ENCODE assay signal across 16 mouse cellular contexts in the genomic region with DNA sequence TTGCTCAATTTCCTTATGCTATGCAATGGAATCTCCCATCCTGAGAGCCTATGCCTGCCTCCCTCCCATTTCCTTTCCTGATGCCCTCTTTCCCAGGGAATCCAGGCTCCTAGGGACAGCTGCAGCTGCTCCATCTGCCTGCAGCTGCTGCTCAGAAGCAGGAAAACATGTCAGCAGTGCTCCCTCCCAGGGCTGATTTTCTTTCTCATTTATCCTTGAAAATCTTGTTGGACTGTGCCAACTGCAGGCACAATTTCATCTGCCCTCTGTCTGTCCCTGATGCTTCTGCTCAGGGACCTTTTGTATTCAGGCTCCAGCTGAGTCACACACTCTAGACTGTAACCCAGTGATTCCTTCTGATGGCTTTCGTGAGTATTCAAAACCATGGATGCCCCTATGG. TPM values are rescaled to one million over a fixed set of nuclear protein-coding genes. Genes with fewer than 3 reads are reported as not detected.
DNase-seq lines count a peak whose midpoint lies in the region; ATAC-seq lines count a peak whose summit lies in the region.
"Had no signal": no experiment of that assay in that cellular context is flagged by ENCODE, and none has a peak within 500 bp of the region (broad histone marks: within the 10 kb centered on the region; RNA-seq: fewer than 3 reads in every experiment).

No protein-coding gene starts in this region.

- H3K9ac ChIP-seq in hindbrain, embryonic 12.5 days = no peak overlapping the region
- no peak overlapping the region for H3K9ac ChIP-seq in neural tube, embryonic 14.5 days (replicated peaks; ENCODE audit: low read depth, low read length)
- H3K9ac ChIP-seq: intestine, embryonic 15.5 days; liver, embryonic 14.5 days had no signal

- ATAC-seq in hindbrain, embryonic 12.5 days (ENCODE audit: low FRiP score) = peak; percentile 65
- peak; percentile 51; the same call in 1 of the 2 replicates for ATAC-seq in neural tube, embryonic 14.5 days (ENCODE audit: low read depth)
- ATAC-seq: intestine, embryonic 15.5 days had no signal

- no peak overlapping the region for H3K4me3 ChIP-seq in hindbrain, embryonic 12.5 days
- no peak overlapping the region for H3K4me3 ChIP-seq in neural tube, embryonic 14.5 days (ENCODE audit: low read depth, low read length)
- H3K4me3 ChIP-seq: intestine, embryonic 15.5 days had no signal

- H3K27ac ChIP-seq in hindbrain, embryonic 12.5 days = no peak overlapping the region
- H3K27ac ChIP-seq in neural tube, embryonic 14.5 days (ENCODE audit: low read depth, low read length) = no peak overlapping the region
- H3K27ac ChIP-seq: intestine, embryonic 15.5 days; liver, embryonic 14.5 days had no signal

- intact Hi-C loops in left cerebral cortex, postnatal 4 days (cut with DNase I) = no loop called here
- intact Hi-C loops in gastrocnemius, postnatal 36 days (cut with DNase I) = no loop called here

- no peaks in the 10 kb centered on the region for H3K36me3 ChIP-seq in hindbrain, embryonic 12.5 days
- no peaks in the 10 kb centered on the region for H3K36me3 ChIP-seq in neural tube, embryonic 14.5 days (ENCODE audit: control insufficient read depth, insufficient read depth, low read length)
- H3K36me3 ChIP-seq: intestine, embryonic 15.5 days had no signal

- H3K4me2 ChIP-seq in hindbrain, embryonic 12.5 days (replicated peaks) = no peak overlapping the region
- no peak overlapping the region for H3K4me2 ChIP-seq in neural tube, embryonic 14.5 days (ENCODE audit: low read depth, low read length)
- H3K4me2 ChIP-seq: intestine, embryonic 15.5 days had no signal

- no peaks in the 10 kb centered on the region for H3K27me3 ChIP-seq in hindbrain, embryonic 12.5 days
- H3K27me3 ChIP-seq in neural tube, embryonic 14.5 days (ENCODE audit: control insufficient read depth, insufficient read depth, low read length) = no peaks in the 10 kb centered on the region
- H3K27me3 ChIP-seq: intestine, embryonic 15.5 days had no signal

- H3K4me1 ChIP-seq in hindbrain, embryonic 12.5 days = no peaks in the 10 kb centered on the region
- no peaks in the 10 kb centered on the region for H3K4me1 ChIP-seq in neural tube, embryonic 14.5 days (ENCODE audit: control insufficient read depth, insufficient read depth, low read length)
- H3K4me1 ChIP-seq: intestine, embryonic 15.5 days had no signal

- peak; percentile 16 for DNase-seq in left cerebral cortex, postnatal 4 days
- no peak for DNase-seq in left cerebral cortex, adult 11 months (ENCODE audit: low spot score)
- peak; percentile 61 for DNase-seq in brain, adult 2 months (ENCODE audit: low read depth, low spot score)
- no peak for DNase-seq in B cell, adult 2 months
- DNase-seq in gastrocnemius, postnatal 36 days = no peak
- DNase-seq: kidney, postnatal 25 days; lung, postnatal 36 days; thymus, postnatal 25 days had no signal

- WGBS in hindbrain, embryonic 12.5 days = 67% methylated on average over 1 of the region's 1 CpGs
- WGBS in neural tube, embryonic 14.5 days = 34% methylated on average over 1 of the region's 1 CpGs

- H3K9me3 ChIP-seq in hindbrain, embryonic 12.5 days (replicated peaks) = no peaks in the 10 kb centered on the region
- no peaks in the 10 kb centered on the region for H3K9me3 ChIP-seq in neural tube, embryonic 14.5 days (ENCODE audit: control insufficient read depth, low read length)
- H3K9me3 ChIP-seq: intestine, embryonic 15.5 days had no signal

RNA-seq across cellular contexts. Expression of gene Neurod4, which starts 20.6 kb away (rescaled TPM):
- total RNA-seq in left cerebral cortex, postnatal 4 days (2021) = not detected
- polyA plus RNA-seq in hindbrain, embryonic 12.5 days (2016; fragmentation: Nextera tagmentation; extraction: Ambion mirVana) = 7.8 and 8.6 TPM in 2 replicates
- polyA plus RNA-seq in neural tube, embryonic 14.5 days (2014; fragmentation: Nextera tagmentation; extraction: Ambion mirVana) = 1.6 and 2.3 TPM in 2 replicates
- not detected for total RNA-seq in gastrocnemius, postnatal 36 days (2021)
- total RNA-seq: common myeloid progenitor, adult 5-6 weeks; gastrocnemius, postnatal 4 days had no signal
- polyA plus RNA-seq: heart, embryonic 16.5 days; liver, embryonic 14.5 days had no signal

RNA-seq across cellular contexts. Expression of gene Olfr827, which starts 45.3 kb away (rescaled TPM):
- total RNA-seq in left cerebral cortex, postnatal 4 days (2021) = not detected
- polyA plus RNA-seq in hindbrain, embryonic 12.5 days (2016; fragmentation: Nextera tagmentation; extraction: Ambion mirVana) = not detected in 2 replicates
- not detected in 2 replicates for polyA plus RNA-seq in neural tube, embryonic 14.5 days (2014; fragmentation: Nextera tagmentation; extraction: Ambion mirVana)
- not detected for total RNA-seq in gastrocnemius, postnatal 36 days (2021)
- total RNA-seq: common myeloid progenitor, adult 5-6 weeks; gastrocnemius, postnatal 4 days; left cerebral cortex, adult 8-10 months had no signal
- polyA plus RNA-seq: heart, embryonic 16.5 days; intestine, embryonic 15.5 days; liver, embryonic 14.5 days had no signal

Comparison
In these comparisons a context has a peak if more than half of its experiments do, and no peak if none do; other contexts are left out.
1. DNase-seq: peak in left cerebral cortex, postnatal 4 days (single experiment) and brain, adult 2 months (single experiment); none in left cerebral cortex, adult 11 months (single experiment), B cell, adult 2 months (0 of 2) and gastrocnemius, postnatal 36 days (0 of 2).